Mouse (Mus musculus): ENCODE measurements around the gene Ldlrad1.

- no peak for TF ChIP-seq CTCF (conservative IDR thresholded peaks at IDR 0.05; ENCODE audit: low read length)
- TF ChIP-seq POU5F1 (IDR thresholded peaks at IDR 0.05; ENCODE audit: borderline replicate concordance, low read length): no peak
Measured at GRCm38 (mm10) chr4:107163341-107163740, 45.6 kb upstream of the Ldlrad1 start.

Measured in E14TG2a.4 (cell line).